Mouse (Mus musculus) thymus, postnatal 25 days (tissue): ENCODE measurements around the gene Gm7137.
"Not testable (repeated sequence)": the region's sequence is repeated elsewhere in the genome, so short reads cannot be mapped to it uniquely, and the experiment has no call there.

Experiments
- DNase-seq: peaks from one replicate; pipeline ENCODE4 v3.0.0; 2022

The Gm7137 gene

DNA sequence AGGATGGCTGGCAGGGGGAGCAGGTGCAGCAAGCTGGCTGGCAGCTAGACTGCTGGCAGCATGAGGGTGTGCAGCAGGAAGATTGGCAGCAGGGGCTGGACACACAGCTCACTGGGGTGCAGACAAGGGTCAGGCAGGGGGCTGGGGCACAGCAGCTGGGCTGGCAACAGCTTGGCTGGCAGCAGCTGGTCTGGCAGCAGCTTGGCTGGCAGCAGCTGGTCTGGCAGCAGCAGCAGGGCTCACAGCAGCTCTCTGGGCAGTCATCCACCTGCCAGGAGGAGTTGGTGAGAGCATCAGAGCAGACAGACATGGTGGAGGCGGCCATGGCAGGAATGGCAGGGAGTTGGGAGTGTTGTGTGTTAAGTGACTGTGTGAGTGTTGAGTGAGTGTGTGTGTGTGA is at the start of gene Gm7137:
TSS of gene Gm7137 (minus strand) at position 325 of the 400 bp plus-strand sequence.
- not testable (repeated sequence) for DNase-seq

DNA sequence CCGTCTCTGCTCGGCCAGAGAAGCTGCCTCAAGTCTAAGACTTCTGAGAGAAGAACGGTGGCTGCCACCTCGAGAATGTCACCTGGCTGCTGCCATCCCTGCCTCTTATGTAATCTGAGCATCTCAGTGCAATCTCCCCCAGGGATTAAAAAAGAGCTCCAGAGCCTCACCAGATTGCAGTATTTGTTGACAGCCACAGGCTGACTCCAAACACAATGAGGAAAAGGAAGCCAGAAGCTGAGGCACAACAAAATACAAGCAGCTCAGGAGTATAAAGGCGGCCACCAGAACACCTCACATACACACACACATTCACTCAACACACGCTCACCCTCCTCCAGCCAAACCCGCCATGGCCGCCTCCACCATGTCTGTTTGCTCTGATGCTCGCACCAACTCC is 47.6 kb upstream of the Gm7137 start, which contains the start of gene Krtap10-10:
TSS of gene Krtap10-10 (plus strand) at position 301 of the 400 bp plus-strand sequence.
- no peak for DNase-seq

DNA sequence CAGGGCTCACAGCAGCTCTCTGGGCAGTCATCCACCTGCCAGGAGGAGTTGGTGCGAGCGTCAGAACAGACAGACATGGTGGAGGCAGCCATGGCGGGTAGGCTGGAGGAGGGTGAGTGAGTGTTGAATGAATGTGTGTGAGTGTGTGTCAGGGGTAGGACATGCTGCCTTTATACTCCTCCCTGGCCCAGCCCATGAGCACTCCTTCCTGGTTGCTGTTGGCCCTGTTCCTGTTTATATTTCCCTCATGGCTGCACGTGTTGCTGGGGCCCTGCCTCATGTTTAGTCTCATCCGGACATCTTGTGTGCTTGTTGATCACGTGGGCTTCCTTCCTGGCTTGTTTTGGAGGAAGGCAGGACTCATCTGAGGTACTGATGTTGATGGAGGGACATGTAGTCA is 39.0 kb upstream of the Gm7137 start, which contains the start of gene Krtap10-4:
TSS of gene Krtap10-4 (minus strand) at position 145 of the 400 bp plus-strand sequence.
- DNase-seq = no peak

DNA sequence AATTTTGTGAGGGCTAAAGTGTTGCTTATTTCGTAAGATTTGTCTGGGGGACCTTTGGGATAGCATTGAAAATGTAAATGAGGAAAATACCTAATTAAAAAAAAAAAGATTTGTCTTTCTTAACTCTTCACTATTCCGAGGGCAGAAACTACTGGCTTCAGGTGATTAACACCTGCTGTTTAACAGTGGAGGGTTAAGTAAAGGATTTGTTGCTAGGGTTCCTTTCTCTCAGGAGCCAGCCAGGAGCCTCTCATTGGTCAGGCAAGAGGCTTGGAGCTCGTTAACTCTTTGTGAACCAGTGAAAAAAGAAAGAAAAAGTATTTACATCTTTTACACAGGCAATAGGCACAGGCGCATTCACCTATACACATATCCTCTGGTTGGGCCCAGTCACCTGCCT is 31.2 kb upstream of the Gm7137 start:
- no peak for DNase-seq

DNA sequence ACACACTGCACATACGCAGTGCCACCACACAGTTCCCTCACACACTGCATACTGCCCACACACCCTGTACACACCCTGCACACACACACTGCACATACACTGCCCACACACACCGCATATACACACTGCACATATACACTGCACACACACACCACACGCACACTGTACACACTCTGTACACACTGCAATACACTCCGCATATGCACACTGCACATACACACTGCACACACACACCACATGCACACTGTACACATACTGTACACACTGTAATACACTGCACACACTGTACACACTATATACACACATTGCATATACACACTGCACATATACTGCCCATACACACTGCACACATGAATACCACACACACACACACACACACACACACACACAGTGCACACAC is 30.5 kb upstream of the Gm7137 start:
- no peak for DNase-seq

DNA sequence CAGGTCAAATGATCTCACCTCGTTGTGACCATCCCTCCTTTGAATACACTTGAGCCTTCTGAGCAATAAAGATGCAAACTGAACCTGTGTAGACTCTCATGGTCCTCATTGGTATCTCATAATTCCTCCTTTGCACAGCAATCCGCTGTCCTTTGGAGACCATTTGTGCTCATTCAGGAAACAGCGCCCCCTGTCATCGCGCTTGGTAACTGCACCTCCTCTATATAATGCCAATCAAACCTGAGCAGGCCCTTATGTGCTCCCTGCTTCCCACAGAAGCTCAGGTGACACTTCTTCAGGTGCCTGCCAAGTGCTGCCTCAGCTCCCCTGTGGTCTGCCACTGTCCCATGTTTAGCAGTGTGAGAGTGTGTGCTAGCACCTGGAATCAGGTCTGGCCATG is 27.5 kb upstream of the Gm7137 start:
- DNase-seq = peak; percentile 43

DNA sequence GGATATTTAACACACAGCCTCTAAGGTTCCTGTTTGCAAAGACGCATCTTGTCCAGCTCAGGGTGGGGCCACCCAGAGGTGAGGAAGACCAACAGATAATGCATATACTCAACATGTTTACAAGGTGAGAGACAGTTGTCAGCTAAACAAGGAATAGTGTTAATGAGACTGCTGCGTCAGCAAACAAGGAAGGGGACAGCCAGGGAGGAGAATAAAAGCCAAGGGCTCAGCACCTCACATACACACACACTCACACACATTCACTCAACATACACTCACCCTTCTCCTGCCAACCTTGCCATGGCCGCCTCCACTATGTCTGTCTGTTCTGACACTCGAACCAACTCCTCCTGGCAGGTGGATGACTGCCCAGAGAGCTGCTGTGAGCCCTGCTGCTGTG is 26.4 kb upstream of the Gm7137 start, which contains the start of gene Gm2696:
TSS of gene Gm2696 (plus strand) at position 301 of the 400 bp plus-strand sequence.
- no peak for DNase-seq

DNA sequence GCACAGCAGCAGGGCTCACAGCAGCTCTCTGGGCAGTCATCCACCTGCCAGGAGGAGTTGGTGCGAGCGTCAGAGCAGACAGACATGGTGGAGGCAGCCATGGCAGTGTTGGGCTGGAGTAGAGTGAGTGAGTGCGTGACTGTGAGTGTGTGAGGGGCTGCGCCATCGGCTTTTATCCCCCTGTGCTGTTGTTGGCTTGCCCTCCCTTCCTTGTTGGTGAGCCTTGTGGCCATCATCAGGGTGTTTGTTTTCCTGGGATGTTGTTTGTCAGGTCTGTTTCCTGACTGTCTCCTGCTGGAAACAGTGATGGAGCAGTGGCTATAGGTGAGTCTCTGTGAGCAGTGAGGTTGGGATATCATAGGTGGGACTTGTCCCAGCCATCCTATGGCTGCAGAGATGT is 23.7 kb upstream of the Gm7137 start, which contains the start of gene Gm9507:
TSS of gene Gm9507 (minus strand) at position 101 of the 400 bp plus-strand sequence.
- no peak for DNase-seq

DNA sequence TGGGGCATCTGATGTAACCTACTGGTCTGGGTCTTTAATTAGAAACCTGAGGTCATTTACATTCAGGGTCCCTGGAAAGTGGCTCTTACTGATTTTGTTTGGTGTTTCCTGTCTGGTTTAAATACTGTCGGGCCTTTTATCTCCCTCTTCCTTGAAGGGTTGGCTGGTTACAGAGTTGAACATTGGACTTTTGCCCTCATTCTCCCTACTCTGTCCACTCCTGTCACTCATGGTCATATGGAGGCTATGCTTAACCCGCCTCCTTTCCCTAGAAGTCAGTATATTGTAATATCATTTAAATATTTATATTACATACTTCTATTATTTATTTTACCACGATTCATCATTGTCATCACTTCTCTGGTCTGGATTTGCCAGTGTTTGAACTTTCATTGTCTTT is 16.1 kb upstream of the Gm7137 start:
- DNase-seq = no peak

DNA sequence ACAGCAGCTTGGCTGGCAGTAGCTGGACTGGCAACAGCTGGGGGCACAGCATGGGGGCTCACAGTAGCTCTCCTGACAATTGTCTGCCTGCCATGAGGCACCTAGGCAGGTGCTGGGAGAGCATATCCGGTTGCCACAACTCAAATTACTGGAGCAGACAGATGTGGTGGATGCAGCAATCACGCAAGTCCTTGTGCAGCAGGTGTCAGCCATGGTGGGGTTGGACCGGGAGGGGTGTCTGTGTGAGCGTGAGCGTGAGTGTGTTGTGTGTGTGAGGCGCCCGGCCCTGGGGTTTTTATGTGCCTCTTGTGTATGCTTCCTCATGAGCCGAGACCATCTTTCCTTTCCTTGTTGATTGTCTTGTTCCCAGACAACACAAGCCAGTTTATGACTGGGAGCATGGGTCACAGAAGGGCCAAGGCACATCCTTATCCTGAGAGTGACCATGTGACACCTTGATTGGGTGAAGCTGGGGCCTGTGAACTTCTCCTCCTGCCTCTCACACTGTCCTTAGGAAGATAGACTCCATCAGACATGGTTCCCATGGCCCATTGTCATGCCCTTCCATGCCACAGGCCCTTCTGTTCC is 11.0 kb upstream of the Gm7137 start, which contains the start of gene Gm19668:
TSS of gene Gm19668 (minus strand) at position 213 of the 588 bp plus-strand sequence.
- no peak for DNase-seq

DNA sequence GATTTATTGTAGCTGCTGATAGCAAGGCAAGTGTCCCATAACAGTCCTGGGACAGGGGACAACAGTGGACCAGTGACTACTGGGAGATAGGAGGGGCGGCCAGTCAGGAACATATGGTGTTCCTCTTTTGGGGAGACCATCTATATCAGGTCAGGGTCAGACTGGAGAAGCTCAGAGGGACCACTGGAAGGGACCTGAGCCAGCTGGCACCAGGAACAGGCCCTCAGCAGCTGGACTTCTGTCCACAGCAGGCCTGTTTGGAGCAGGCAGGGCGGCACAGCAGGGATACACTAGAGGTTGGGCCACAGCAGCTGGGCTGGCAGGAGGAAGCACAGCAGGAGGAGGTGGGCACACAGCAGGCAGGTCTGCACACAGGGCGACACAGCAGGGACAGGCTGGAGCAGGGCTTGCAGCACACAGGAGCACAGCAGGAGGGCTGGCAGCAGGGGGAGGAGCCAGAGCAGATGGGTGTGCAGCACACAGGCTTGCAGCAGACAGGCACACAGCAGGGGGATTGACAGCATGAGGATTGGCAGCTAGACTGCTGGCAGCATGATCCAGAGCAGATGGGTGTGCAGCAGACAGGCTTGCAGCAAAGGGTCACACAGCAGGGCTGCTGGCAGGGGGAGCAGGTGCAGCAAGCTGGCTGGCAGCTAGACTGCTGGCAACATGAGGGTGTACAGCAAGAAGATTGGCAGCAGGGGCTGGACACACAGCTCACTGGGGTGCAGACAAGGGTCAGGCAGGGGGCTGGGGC is 10.3 kb upstream of the Gm7137 start:
- DNase-seq = not testable (repeated sequence)

DNA sequence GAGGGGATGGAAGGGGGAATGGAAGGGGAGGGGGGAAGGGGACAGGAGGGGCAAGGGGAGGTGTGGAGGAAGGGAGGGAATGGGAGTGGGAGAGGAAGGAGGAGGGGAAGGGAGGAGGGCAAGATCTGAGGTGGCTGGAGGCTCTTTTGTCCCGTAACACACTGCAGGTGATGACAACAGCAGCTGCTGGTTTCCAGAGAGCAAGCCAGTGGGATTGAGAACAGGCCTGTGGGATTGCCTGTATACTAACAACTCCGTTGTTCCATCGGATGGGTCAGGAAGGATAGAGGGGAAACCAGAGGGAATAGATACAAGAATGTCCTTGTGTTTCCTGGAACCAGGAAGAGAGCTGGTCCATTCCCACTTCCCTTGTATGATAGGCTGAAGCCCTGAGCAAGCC is 9.7 kb upstream of the Gm7137 start:
- DNase-seq = no peak

DNA sequence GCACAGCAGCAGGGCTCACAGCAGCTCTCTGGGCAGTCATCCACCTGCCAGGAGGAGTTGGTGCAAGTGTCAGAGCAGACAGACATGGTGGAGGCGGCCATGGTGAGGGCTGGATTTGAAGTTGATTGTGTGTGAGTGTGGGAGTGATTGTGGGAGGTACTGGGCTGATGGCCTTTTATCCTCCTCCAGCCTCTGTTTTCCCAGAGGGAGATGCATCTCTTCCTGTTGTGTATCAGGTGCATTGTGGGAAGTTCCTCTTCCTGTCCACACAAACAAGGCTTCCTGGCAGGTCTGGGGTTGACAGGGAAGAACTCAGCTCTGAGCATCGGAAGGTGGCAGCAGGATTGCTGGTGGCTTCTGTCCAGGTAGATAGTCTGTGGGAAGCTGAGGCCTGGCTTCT is 7.0 kb upstream of the Gm7137 start, which contains the start of gene Gm9639:
TSS of gene Gm9639 (minus strand) at position 101 of the 400 bp plus-strand sequence.
- DNase-seq = no peak

DNA sequence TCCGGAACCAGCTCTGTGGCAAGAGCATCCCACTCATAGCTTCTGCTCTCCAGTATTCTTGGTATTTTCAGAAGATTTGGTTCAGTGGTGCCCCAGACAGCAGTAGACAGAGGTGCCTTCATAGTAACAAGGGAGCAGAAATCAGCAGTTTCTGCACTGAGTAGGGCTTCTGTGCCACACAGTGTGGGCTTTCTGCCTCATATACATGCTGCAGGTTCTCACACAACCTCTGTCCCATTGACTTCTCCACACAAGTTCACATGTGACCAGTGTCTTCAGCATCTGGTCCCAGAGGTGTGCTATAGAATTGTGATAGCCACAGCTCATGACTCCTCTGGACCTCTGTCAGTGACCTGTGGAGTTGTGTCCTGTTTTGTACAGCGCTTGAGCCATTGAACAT is 621 bp upstream of the Gm7137 start:
- no peak for DNase-seq

DNA sequence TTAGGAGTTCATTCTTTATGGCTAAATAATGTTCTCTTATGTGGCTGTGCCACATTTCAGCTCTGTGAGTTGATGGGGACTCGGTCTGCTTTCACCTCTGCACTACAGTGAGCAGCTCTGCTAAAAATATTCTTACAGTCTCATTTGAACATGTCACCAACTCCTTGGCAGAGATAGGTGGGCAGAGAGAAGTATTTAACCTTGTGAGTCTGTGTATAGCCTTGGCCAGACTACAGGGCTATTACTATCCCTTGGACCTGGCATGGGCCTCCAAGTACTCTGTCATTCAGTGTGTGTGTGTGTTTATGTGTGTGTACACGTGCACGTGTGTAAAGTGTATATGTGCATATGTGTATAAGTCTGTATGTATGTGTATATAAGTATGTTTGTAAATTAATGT is 4.6 kb downstream of the Gm7137 start:
- DNase-seq = not testable (repeated sequence)

DNA sequence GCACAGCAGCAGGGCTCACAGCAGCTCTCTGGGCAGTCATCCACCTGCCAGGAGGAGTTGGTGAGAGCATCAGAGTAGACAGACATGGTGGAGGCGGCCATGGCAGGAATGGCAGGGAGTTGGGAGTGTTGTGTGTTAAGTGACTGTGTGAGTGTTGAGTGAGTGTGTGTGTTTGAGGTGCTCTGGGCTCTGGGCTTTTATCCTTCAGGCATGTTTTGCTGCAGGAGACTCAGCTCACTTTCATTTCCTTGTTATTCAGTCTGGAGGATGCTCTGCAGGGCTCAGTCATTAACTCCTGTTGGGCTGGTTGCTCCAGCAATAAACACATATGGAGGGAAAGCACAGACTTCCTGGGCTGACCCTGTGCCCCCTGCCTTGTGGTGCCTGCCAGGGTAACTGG is 5.6 kb downstream of the Gm7137 start, which contains the start of gene Gm3250:
TSS of gene Gm3250 (minus strand) at position 101 of the 400 bp plus-strand sequence.
- DNase-seq = not testable (repeated sequence)

DNA sequence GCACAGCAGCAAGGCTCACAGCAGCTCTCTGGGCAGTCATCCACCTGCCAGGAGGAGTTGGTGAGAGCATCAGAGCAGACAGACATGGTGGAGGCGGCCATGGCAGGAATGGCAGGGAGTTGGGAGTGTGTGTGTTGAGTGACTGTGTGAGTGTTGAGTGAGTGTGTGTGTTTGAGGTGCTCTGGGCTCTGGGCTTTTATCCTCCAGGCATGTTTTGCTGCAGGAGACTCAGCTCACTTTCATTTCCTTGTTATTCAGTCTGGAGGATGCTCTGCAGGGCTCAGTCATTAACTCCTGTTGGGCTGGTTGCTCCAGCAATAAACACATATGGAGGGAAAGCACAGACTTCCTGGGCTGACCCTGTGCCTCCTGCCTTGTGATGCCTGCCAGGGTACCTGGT is 11.2 kb downstream of the Gm7137 start, which contains the start of gene Gm7138:
TSS of gene Gm7138 (minus strand) at position 101 of the 400 bp plus-strand sequence.
- DNase-seq = not testable (repeated sequence)

DNA sequence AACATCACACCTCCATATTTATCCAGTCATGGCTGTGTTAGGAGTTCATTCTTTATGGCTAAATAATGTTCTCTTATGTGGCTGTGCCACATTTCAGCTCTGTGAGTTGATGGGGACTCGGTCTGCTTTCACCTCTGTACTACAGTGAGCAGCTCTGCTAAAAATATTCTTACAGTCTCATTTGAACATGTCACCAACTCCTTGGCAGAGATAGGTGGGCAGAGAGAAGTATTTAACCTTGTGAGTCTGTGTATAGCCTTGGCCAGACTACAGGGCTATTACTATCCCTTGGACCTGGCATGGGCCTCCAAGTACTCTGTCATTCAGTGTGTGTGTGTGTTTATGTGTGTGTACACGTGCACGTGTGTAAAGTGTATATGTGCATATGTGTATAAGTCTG is 15.9 kb downstream of the Gm7137 start:
- not testable (repeated sequence) for DNase-seq

DNA sequence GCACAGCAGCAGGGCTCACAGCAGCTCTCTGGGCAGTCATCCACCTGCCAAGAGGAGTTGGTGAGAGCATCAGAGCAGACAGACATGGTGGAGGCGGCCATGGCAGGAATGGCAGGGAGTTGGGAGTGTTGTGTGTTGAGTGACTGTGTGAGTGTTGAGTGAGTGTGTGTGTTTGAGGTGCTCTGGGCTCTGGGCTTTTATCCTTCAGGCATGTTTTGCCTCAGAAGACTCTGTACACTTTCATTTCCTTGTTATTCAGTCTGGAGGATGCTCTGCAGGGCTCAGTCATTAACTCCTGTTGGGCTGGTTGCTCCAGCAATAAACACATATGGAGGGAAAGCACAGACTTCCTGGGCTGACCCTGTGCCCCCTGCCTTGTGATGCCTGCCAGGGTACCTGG is 16.8 kb downstream of the Gm7137 start, which contains the start of gene Gm3238:
TSS of gene Gm3238 (minus strand) at position 101 of the 400 bp plus-strand sequence.
- not testable (repeated sequence) for DNase-seq

DNA sequence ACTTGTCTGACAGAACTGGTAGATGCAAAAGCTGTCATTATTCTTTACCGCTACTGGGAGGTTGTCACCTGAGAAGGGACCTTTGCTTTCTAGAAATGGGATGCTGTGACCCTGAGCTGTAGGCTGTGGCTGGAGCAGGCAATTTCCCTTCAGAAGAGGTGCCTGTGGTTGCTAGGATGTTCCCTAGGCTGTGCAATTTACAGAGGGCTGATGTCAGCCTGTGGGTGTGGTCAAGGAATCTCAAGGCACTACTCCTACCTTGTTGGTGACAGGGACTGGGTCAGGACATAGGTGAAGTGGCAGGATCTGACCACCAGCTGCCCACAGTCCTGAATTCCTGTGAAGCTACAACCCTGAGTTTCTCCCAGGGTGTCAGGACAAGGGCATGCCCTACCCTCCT is 18.3 kb downstream of the Gm7137 start:
- DNase-seq = no peak

DNA sequence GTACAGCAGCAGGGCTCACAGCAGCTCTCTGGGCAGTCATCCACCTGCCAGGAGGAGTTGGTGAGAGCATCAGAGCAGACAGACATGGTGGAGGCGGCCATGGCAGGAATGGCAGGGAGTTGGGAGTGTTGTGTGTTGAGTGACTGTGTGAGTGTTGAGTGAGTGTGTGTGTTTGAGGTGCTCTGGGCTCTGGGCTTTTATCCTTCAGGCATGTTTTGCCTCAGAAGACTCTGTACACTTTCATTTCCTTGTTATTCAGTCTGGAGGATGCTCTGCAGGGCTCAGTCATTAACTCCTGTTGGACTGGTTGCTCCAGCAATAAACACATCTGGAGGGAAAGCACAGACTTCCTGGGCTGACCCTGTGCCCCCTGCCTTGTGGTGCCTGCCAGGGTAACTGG is 28.4 kb downstream of the Gm7137 start, which contains the start of gene Gm3233:
TSS of gene Gm3233 (minus strand) at position 101 of the 400 bp plus-strand sequence.
- not testable (repeated sequence) for DNase-seq

DNA sequence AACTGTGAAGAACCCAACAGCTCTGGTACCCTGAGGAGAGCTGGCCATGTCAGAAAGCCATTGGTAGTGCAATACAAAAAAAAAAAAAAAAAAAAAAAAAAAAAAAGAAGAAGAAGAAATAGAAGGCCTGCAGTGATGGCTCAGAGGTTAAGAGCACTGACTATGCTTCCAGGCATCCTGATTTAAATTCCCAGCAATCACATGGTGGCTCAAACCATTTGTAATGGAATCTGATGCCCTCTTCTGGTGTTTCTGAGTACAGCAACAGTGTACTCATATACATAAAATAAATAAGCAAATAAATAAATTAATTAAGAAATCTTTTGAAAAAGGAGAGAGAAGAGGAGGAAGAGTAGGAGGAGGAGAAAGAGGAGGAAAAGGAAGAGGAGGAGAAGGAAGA is 34.6 kb downstream of the Gm7137 start:
- DNase-seq = no peak

DNA sequence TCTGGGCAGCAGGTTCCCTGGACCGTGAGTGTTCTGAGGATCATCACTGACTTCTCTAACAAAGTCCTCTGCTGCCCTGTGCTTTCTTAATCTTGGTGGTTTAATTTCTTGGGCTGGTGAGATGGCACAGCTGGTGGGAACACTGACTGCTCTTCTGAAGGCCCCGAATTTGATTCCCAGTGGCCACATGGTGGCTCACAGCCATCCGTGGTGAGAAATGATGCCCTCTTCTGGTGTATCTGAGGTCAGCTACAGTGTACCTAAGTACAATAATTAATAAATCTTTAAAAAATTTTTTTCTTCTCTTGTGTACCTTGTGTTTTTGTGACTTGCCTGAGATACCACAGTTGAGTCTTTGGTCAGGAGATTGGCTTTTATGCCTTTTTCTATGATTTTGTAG is 35.7 kb downstream of the Gm7137 start:
- DNase-seq = not testable (repeated sequence)
